Mouse (Mus musculus): ENCODE measurements at regions not wholly inside any gene's neighbourhood (a gene's known extent, or its start where the extent isn't known, plus 50 kb on each side); places are given as distances from the start of the nearest gene placed in this dataset.

- WGBS: 71% methylated on average over 6 of the region's 6 CpGs
- DNase-seq (no peak), ATAC-seq (no peak)
- no peak overlapping the region for H3K27ac ChIP-seq (ENCODE audit: low read depth, low read length)
- TF ChIP-seq CTCF (IDR thresholded peaks at IDR 0.05; ENCODE audit: low read depth): no peak
- H3K36me3 ChIP-seq (ENCODE audit: insufficient read depth): no peaks in the 10 kb centered on the region
- no peaks in the 10 kb centered on the region for H3K9me3 ChIP-seq (ENCODE audit: low read length)
- no peak overlapping the region for H3K9ac ChIP-seq
- no peaks in the 10 kb centered on the region for H3K27me3 ChIP-seq (ENCODE audit: insufficient read depth, low read length)
- H3K4me2 ChIP-seq (ENCODE audit: low read depth): no peak overlapping the region
- H3K4me1 ChIP-seq (ENCODE audit: insufficient read depth): no peaks in the 10 kb centered on the region
- H3K4me3 ChIP-seq (ENCODE audit: low read depth, low read length): no peak overlapping the region
These were observed 127.9 kb upstream of the Adra1d start for GRCm38 (mm10) chr2:131689996-131690395.

- no peaks in the 10 kb centered on the region for H3K27me3 ChIP-seq (ENCODE audit: insufficient read depth, low read length)
- DNase-seq (no peak), ATAC-seq (no peak)
- H3K36me3 ChIP-seq (ENCODE audit: insufficient read depth): no peaks in the 10 kb centered on the region
- no peak overlapping the region for H3K4me3 ChIP-seq (ENCODE audit: low read depth, low read length)
- H3K4me2 ChIP-seq (ENCODE audit: low read depth): no peak overlapping the region
- no peak for TF ChIP-seq CTCF (IDR thresholded peaks at IDR 0.05; ENCODE audit: low read depth)
- H3K27ac ChIP-seq (ENCODE audit: low read depth, low read length): no peak overlapping the region
- no peaks in the 10 kb centered on the region for H3K4me1 ChIP-seq (ENCODE audit: insufficient read depth)
- no peaks in the 10 kb centered on the region for H3K9me3 ChIP-seq (ENCODE audit: low read length)
- H3K9ac ChIP-seq: no peak overlapping the region
- WGBS: 95% methylated on average over 2 of the region's 2 CpGs
These were observed 126.2 kb upstream of the Adra1d start for GRCm38 (mm10) chr2:131688282-131688681.

GRCm38 (mm10) chr2:131687449-131687848 is 125.4 kb upstream of the Adra1d start:
- TF ChIP-seq CTCF (IDR thresholded peaks at IDR 0.05; ENCODE audit: low read depth): no peak
- H3K9me3 ChIP-seq (ENCODE audit: low read length): no peaks in the 10 kb centered on the region
- no peaks in the 10 kb centered on the region for H3K27me3 ChIP-seq (ENCODE audit: insufficient read depth, low read length)
- 78% methylated on average over 2 of the region's 2 CpGs for WGBS
- H3K4me1 ChIP-seq (ENCODE audit: insufficient read depth): no peaks in the 10 kb centered on the region
- H3K4me3 ChIP-seq (ENCODE audit: low read depth, low read length): no peak overlapping the region
- H3K27ac ChIP-seq (ENCODE audit: low read depth, low read length): no peak overlapping the region
- ATAC-seq (no peak), DNase-seq (no peak)
- no peak overlapping the region for H3K4me2 ChIP-seq (ENCODE audit: low read depth)
- H3K36me3 ChIP-seq (ENCODE audit: insufficient read depth): no peaks in the 10 kb centered on the region
- H3K9ac ChIP-seq: no peak overlapping the region

- Histone ChIP-seq H3K27ac (ENCODE audit: low read depth, low read length) (no peak overlapping the region), H3K9me3 (ENCODE audit: low read length) (no peaks in the 10 kb centered on the region), H3K36me3 (ENCODE audit: insufficient read depth) (no peaks in the 10 kb centered on the region), H3K4me3 (ENCODE audit: low read depth, low read length) (no peak overlapping the region), H3K4me2 (ENCODE audit: low read depth) (no peak overlapping the region), H3K4me1 (ENCODE audit: insufficient read depth) (no peaks in the 10 kb centered on the region), H3K9ac (no peak overlapping the region), H3K27me3 (ENCODE audit: insufficient read depth, low read length) (no peaks in the 10 kb centered on the region)
- 38% methylated on average over 2 of the region's 2 CpGs for WGBS
- no peak for TF ChIP-seq CTCF (IDR thresholded peaks at IDR 0.05; ENCODE audit: low read depth)
- peak; percentile 54; the same call in 1 of the 2 replicates for ATAC-seq
- peak; percentile 59 for DNase-seq
These were observed 124.7 kb upstream of the Adra1d start for GRCm38 (mm10) chr2:131686748-131687147.

GRCm38 (mm10) chr2:131685326-131685725 is 123.2 kb upstream of the Adra1d start:
- no peaks in the 10 kb centered on the region for H3K36me3 ChIP-seq (ENCODE audit: insufficient read depth)
- H3K9ac ChIP-seq: no peak overlapping the region
- no peaks in the 10 kb centered on the region for H3K4me1 ChIP-seq (ENCODE audit: insufficient read depth)
- H3K27me3 ChIP-seq (ENCODE audit: insufficient read depth, low read length): no peaks in the 10 kb centered on the region
- H3K4me2 ChIP-seq (ENCODE audit: low read depth): no peak overlapping the region
- DNase-seq (peak; percentile 35), ATAC-seq (no peak; the same call in 1 of the 2 replicates)
- H3K4me3 ChIP-seq (ENCODE audit: low read depth, low read length): no peak overlapping the region
- TF ChIP-seq CTCF (IDR thresholded peaks at IDR 0.05; ENCODE audit: low read depth): no peak
- H3K27ac ChIP-seq (ENCODE audit: low read depth, low read length): no peak overlapping the region
- 69% methylated on average over 3 of the region's 3 CpGs for WGBS
- H3K9me3 ChIP-seq (ENCODE audit: low read length): no peaks in the 10 kb centered on the region

GRCm38 (mm10) chr2:131683734-131684133 is 121.7 kb upstream of the Adra1d start:
- Histone ChIP-seq H3K27me3 (ENCODE audit: insufficient read depth, low read length) (no peaks in the 10 kb centered on the region), H3K4me2 (ENCODE audit: low read depth) (no peak overlapping the region), H3K36me3 (ENCODE audit: insufficient read depth) (no peaks in the 10 kb centered on the region), H3K4me3 (ENCODE audit: low read depth, low read length) (no peak overlapping the region), H3K9ac (no peak overlapping the region), H3K9me3 (ENCODE audit: low read length) (no peaks in the 10 kb centered on the region), H3K4me1 (ENCODE audit: insufficient read depth) (no peaks in the 10 kb centered on the region), H3K27ac (ENCODE audit: low read depth, low read length) (no peak overlapping the region)
- ATAC-seq (no peak), DNase-seq (no peak)
- WGBS: 92% methylated on average over 2 of the region's 2 CpGs
- TF ChIP-seq CTCF (IDR thresholded peaks at IDR 0.05; ENCODE audit: low read depth): no peak

- Histone ChIP-seq H3K9me3 (ENCODE audit: low read length) (no peaks in the 10 kb centered on the region), H3K4me2 (ENCODE audit: low read depth) (no peak overlapping the region), H3K4me3 (ENCODE audit: low read depth, low read length) (no peak overlapping the region), H3K4me1 (ENCODE audit: insufficient read depth) (no peaks in the 10 kb centered on the region), H3K36me3 (ENCODE audit: insufficient read depth) (no peaks in the 10 kb centered on the region), H3K27ac (ENCODE audit: low read depth, low read length) (no peak overlapping the region), H3K27me3 (ENCODE audit: insufficient read depth, low read length) (no peaks in the 10 kb centered on the region), H3K9ac (no peak overlapping the region)
- 92% methylated on average over 2 of the region's 2 CpGs for WGBS
- ATAC-seq (no peak), DNase-seq (no peak)
- no peak for TF ChIP-seq CTCF (IDR thresholded peaks at IDR 0.05; ENCODE audit: low read depth)
These were observed 116.4 kb upstream of the Adra1d start for GRCm38 (mm10) chr2:131678484-131678883.

GRCm38 (mm10) chr2:131676736-131677135 is 114.7 kb upstream of the Adra1d start:
- no peaks in the 10 kb centered on the region for H3K27me3 ChIP-seq (ENCODE audit: insufficient read depth, low read length)
- H3K36me3 ChIP-seq (ENCODE audit: insufficient read depth): no peaks in the 10 kb centered on the region
- ATAC-seq: no peak
- H3K4me3 ChIP-seq (ENCODE audit: low read depth, low read length): no peak overlapping the region
- no peak for DNase-seq
- WGBS: 95% methylated on average over 1 of the region's 1 CpGs
- H3K27ac ChIP-seq (ENCODE audit: low read depth, low read length): no peak overlapping the region
- H3K4me2 ChIP-seq (ENCODE audit: low read depth): no peak overlapping the region
- no peaks in the 10 kb centered on the region for H3K9me3 ChIP-seq (ENCODE audit: low read length)
- no peak for TF ChIP-seq CTCF (IDR thresholded peaks at IDR 0.05; ENCODE audit: low read depth)
- no peaks in the 10 kb centered on the region for H3K4me1 ChIP-seq (ENCODE audit: insufficient read depth)
- H3K9ac ChIP-seq: no peak overlapping the region
